Mouse (Mus musculus): Measurements from ENCODE around the gene Arhgef17. TPM values are rescaled to one million over a fixed set of nuclear protein-coding genes. Genes with fewer than 3 reads are reported as not detected.

Gene Arhgef17
- total RNA-seq, 1 experiment from 2014 or later = 0.59 TPM

Other genes with a start within 250 kb of the Arhgef17 start
- 12.2 and 17.0 TPM in 2 replicates for gene Fam168a, start 225.5 kb downstream of the Arhgef17 start, total RNA-seq (2017)
- 5.5 and 18.3 TPM in 2 replicates for gene Relt, start 68.7 kb downstream of the Arhgef17 start, total RNA-seq (2017)
- not detected in 2 replicates for gene P2ry6, start 42.5 kb upstream of the Arhgef17 start, total RNA-seq (2017)
- gene P2ry2, start 80.8 kb upstream of the Arhgef17 start, total RNA-seq (2017) = 7.8 and 8.8 TPM in 2 replicates
- 43.4 and 85.4 TPM in 2 replicates for gene Fchsd2, start 160.8 kb upstream of the Arhgef17 start, total RNA-seq (2017)